Mouse (Mus musculus): ENCODE measurements at regions not wholly inside any gene's neighbourhood (a gene's known extent, or its start where the extent isn't known, plus 50 kb on each side); places are given as distances from the start of the nearest gene placed in this dataset.
A peak's percentile ranks its signal among the peaks of the same experiment; 100 is the strongest.

GRCm38 (mm10) chr17:94553400-94553799 is 196.4 kb downstream of the Mettl4 start:
- peak in 1 of 2 experiments; percentile 52 for DNase-seq (ENCODE audit: extremely low spot score in 1 of 2, low spot score in 1 of 2)

- DNase-seq (ENCODE audit: extremely low spot score in 1 of 2, low spot score in 1 of 2) = peak; percentile 15 to 63
Observed at GRCm38 (mm10) chr17:94528765-94529164, 221.1 kb downstream of the Mettl4 start.
